ENCODE assay signal across 15 mouse cellular contexts in genomic region chr16:97396436-97396835, GRCm38 (mm10). TPM values are rescaled to one million over a fixed set of nuclear protein-coding genes. Genes with fewer than 3 reads are reported as not detected.
"Had no signal": no experiment of that assay in that cellular context is flagged by ENCODE, and none has a peak within 500 bp of the region (broad histone marks: within the 10 kb centered on the region; RNA-seq: fewer than 3 reads in every experiment).

No protein-coding gene starts in this region.

- DNase-seq: kidney, adult 11 months; kidney, adult 8-10 months; kidney, postnatal 10 days; kidney, postnatal 36 days; layer of hippocampus, postnatal 36 days; liver; lung, adult 18-20 months; lung, postnatal 10 days; lung, postnatal 36 days; retina, postnatal 1 day; right cerebral cortex, postnatal 25 days; thymus, adult 18-20 months; thymus, postnatal 36 days had no signal

RNA-seq across cellular contexts. Expression of gene Bace2, which starts 39.9 kb away (rescaled TPM):
- total RNA-seq: monocyte, adult 5-6 weeks; neutrophil, adult 5-6 weeks had no signal
